Mouse (Mus musculus) left cerebral cortex, adult 9 months (tissue): Measurements from ENCODE around the gene Zfp689.
"Not testable (repeated sequence)": the region's sequence is repeated elsewhere in the genome, so short reads cannot be mapped to it uniquely, and the experiment has no call there.

Source experiments
- DNase-seq, 2 experiments: peaks; one replicate each; pipeline ENCODE4 v3.0.0; 2022; ENCODE audit warnings: low spot score in 2 of 2

The Zfp689 gene

GRCm38 (mm10) chr7:127448521-127449300, at the start of gene Zfp689:
Gene Zfp689 (minus strand): TSS chr7:127449158.
- DNase-seq: peak; percentile 91 to 99

GRCm38 (mm10) chr7:127498407-127498806, 49.4 kb upstream of the Zfp689 start:
- DNase-seq: no peak

GRCm38 (mm10) chr7:127497382-127497781, 48.4 kb upstream of the Zfp689 start:
- no peak for DNase-seq

- DNase-seq: no peak
These were observed 45.7 kb upstream of the Zfp689 start for GRCm38 (mm10) chr7:127494648-127495047.

GRCm38 (mm10) chr7:127491846-127492245, 42.9 kb upstream of the Zfp689 start:
- DNase-seq: no peak

GRCm38 (mm10) chr7:127489982-127490381, 41.0 kb upstream of the Zfp689 start:
- DNase-seq: no peak

GRCm38 (mm10) chr7:127488364-127488763, 39.4 kb upstream of the Zfp689 start:
- DNase-seq: not testable (repeated sequence)

- DNase-seq: no peak
These were observed 36.5 kb upstream of the Zfp689 start for GRCm38 (mm10) chr7:127485416-127485815.

GRCm38 (mm10) chr7:127480321-127480720, 31.4 kb upstream of the Zfp689 start:
- DNase-seq: no peak

GRCm38 (mm10) chr7:127479318-127480225, 30.6 kb upstream of the Zfp689 start:
- DNase-seq: no peak

GRCm38 (mm10) chr7:127478635-127479317, 29.8 kb upstream of the Zfp689 start, which contains the start of gene Fbrs:
Gene Fbrs (plus strand): TSS chr7:127479199.
- DNase-seq: peak; percentile 92 to 97

GRCm38 (mm10) chr7:127477687-127478634, 29.0 kb upstream of the Zfp689 start:
- peak; percentile 99 to 100 for DNase-seq

- DNase-seq: no peak
These were observed 27.9 kb upstream of the Zfp689 start for GRCm38 (mm10) chr7:127476855-127477254.

GRCm38 (mm10) chr7:127476336-127476735, 27.4 kb upstream of the Zfp689 start:
- DNase-seq: no peak

- no peak for DNase-seq
These were observed 26.3 kb upstream of the Zfp689 start for GRCm38 (mm10) chr7:127475186-127475740.

- DNase-seq: no peak
These were observed 25.6 kb upstream of the Zfp689 start for GRCm38 (mm10) chr7:127474378-127475070.

GRCm38 (mm10) chr7:127473705-127474104, 24.7 kb upstream of the Zfp689 start:
- DNase-seq: no peak

- no peak for DNase-seq
These were observed 23.1 kb upstream of the Zfp689 start for GRCm38 (mm10) chr7:127472060-127472459.

- no peak for DNase-seq
These were observed 22.7 kb upstream of the Zfp689 start for GRCm38 (mm10) chr7:127471646-127472010.
